Mouse (Mus musculus) gastrocnemius, postnatal 25 days (tissue): ENCODE measurements at regions not wholly inside any gene's neighbourhood (a gene's known extent, or its start where the extent isn't known, plus 50 kb on each side); places are given as distances from the start of the nearest gene placed in this dataset.

ENCODE experiments used
- DNase-seq: peaks from one replicate; pipeline ENCODE4 v3.0.0; 2022

- DNase-seq, result no peak
Observed at GRCm38 (mm10) chr13:31408439-31409122, 147.4 kb upstream of the Foxq1 start.

- DNase-seq, result no peak
Observed at GRCm38 (mm10) chr13:31409123-31409513, 146.8 kb upstream of the Foxq1 start.

GRCm38 (mm10) chr13:31421556-31421955, 134.4 kb upstream of the Foxq1 start:
- DNase-seq, result no peak

DNA sequence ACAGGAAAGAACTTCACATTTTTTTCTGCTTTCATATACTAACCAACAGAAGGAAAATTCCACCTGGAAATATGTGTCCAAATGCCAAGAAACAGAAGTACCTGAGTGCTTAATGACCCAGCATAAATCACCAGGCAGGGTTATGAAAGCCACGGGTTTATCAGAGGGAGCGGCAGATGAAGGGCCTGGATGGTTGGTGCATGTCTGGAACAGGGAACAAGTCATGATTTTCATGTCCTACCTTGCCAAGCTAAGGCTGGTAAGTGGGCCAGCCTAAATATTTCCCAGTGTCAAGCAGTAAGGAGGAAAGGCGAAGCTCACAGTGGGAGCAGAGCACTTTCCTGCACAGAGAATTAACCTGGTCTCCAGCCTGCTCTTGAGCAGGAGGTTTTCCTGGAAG, 132.3 kb upstream of the Foxq1 start:
- DNase-seq, result no peak

DNA sequence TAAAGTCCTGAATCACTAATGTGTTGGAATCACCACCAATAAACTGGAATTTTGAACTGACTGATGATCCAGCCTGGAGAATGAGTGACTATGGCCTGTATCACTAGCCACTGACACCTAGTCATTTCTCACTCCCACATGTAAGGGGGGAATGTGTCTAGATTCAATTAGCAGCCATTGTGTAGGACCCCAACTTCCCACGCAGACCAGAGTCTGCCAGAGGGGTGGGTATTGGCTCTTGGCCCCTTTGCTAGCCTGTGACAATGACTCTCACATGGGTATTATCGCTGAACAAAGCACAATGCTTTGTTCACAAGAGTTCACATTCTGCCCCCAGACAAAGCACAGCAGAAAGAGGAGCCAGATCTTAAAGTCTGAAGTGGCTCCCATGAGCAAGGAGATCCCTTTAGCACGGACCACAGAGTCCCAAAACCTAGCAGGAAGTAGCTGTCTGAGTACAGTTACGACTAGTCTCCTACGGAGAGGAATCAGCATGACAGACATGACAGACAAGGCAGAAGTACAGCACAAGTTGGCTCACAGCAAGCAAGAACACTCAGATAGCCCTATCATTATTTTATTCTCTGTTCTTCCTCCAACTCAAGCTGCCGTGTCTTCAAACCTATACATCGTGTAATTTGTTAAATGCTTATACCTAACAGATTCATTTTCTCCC, 130.0 kb upstream of the Foxq1 start:
- DNase-seq, result no peak

DNA sequence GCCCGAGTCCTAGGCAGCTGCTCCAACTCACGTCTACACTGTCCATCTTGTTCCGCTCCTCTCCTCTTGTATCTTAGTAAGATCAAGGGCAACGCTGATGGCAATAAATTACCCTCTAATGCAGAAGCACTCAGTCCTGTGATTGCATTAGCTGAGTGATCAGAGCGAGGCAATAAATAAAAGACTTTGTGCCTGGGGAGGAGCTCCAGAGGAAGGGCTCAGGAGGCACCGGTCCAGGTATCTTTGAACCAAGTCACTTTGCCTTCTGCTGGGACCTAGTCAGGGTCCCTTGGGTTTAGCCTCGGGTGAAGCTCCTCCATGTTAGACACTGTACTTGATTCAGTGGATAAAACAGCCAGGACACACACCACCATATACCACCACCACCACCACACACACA, 119.5 kb upstream of the Foxq1 start:
- DNase-seq, result no peak

GRCm38 (mm10) chr13:31439761-31440627, 115.9 kb upstream of the Foxq1 start:
- DNase-seq, result no peak

DNA sequence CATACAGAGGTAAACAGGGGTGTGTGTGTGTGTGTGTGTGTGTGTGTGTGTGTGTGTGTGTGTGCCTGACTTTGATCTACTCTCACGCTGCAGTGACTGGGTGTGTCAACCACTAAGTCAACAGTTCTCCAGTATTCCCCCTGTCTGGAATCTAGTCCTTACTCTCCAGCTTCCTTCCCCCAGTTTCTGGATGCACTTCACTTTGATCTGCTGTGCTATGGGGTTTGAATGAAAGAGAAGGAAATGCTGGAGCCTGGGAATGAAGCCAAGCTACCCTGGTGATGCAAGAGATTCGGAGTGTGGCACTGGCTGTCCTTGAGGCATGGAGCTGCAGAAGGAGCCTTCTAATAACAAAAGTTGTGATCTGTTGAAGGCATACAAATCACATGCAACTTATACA, 97.1 kb upstream of the Foxq1 start:
- DNase-seq, result no peak

DNA sequence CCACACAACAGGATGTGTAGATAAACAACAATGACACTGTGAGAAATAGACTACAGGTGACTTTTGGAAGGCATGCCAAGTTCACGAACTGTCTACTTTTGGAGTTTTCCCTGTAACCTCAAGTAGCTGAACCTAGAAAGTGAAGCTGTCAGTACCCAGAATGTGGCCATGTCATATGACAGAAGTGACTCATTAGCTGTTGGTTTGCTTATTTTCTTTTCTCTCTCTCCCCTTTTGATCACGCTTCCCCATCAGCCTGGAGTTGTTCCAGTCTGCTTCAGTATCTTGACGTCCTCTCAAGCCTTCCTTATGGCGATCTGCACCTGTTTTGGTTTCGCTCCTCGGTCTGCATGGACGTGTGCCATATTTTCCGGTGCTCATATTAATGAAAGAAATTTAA, 90.8 kb upstream of the Foxq1 start:
- no peak for DNase-seq

DNA sequence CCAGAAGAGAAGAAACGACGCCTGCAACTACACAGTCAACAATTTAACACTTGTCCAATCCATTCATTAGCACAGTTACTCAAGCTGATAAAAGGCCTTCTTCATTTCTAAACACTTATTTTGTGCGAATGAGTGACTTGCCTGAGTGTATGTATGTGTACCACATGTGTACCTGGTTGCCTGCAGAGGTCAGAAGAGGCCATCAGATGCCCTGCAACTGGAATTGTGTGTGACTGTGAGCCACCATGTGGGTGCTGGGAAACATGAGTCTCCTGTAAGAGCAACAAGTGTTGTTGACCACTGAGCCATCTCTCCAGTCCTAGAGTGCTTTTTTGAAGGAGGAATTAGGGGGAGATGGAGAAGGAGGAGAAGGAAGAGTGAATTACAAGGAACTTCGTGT, 90.2 kb upstream of the Foxq1 start:
- DNase-seq, result no peak

GRCm38 (mm10) chr13:31468131-31468530, 87.8 kb upstream of the Foxq1 start:
- DNase-seq, result no peak

- DNase-seq, result no peak
Observed at GRCm38 (mm10) chr13:31468983-31469382, 87.0 kb upstream of the Foxq1 start.

DNA sequence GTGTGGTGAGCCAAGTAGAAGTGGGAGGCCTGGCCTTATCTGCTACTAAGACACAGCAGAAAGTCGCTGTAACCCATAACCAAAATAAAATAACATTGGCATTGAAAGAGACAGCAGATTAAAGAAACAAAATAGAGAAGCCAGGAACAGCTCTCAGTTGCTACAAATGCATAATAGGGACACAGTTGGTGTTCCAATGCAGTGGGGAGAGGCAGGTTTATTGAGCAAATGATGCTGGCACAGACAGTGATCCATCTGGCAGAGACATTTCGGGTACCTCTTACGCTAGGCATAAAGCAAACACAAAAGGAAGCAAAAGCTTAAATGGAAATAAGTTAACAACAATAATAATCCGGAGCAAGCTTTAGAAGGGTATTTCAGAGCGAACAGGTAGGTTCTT, 83.6 kb upstream of the Foxq1 start:
- DNase-seq, result no peak

DNA sequence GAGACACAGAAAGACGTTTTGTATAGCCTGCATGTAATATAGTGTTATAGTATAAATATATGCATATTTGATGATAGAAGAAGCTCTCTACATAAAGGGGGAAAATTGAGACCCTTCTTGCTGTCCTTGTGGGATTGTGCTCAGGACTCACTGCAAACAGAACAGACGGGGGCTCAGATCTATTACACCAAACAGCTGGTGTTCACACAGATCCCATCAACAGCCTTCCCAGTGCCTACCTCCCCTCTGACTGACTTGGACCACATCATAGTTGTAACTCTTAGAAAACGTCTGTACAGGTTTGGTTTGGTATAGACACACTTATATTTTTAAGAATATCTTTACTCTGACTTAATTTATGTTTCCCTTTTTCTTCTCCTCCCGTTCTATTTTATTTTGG, 83.1 kb upstream of the Foxq1 start:
- no peak for DNase-seq

DNA sequence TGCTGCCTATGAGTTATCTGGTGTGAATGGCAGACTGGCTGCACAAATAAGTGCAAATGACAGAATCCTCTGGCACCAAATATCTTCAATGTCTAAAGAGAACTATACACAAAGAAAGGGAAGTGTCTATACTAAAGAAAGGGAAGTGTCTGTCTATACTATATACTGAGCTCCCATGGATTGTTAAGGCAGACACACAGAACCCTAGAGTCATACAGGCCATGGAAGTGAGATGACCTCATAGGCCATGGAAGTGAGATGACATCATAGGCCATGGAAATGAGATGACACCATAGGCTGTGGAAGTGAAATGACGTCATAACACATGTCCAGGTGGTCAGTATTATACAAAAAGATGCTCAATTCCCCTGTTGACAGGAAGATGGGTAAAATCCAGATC, 82.7 kb upstream of the Foxq1 start:
- DNase-seq, result no peak

- DNase-seq, result no peak
Observed at GRCm38 (mm10) chr13:31475845-31476244, 80.1 kb upstream of the Foxq1 start.

- no peak for DNase-seq
Observed at GRCm38 (mm10) chr13:31477171-31477867, 78.6 kb upstream of the Foxq1 start.

- no peak for DNase-seq
Observed at GRCm38 (mm10) chr13:31481105-31481844, 74.7 kb upstream of the Foxq1 start.

DNA sequence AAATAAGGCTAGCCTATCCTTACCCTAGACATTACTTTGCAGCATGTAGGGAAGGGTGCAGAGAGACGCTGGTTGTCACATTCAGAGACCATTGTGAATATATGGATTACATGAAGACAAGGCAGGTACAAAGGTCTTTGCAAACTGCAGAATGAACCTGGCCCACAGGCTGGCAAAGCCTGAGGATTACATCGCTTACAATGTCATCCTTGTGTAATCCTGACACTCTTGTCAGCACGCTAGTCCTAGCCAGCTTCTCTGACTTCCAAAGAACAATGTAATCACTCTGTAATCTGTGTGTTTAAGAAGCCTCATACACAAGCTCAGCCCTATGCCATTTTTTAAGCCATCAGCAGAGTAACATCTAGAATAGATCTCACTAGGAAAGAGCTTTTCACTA, 69.6 kb upstream of the Foxq1 start:
- DNase-seq, result no peak

- DNase-seq, result no peak
Observed at GRCm38 (mm10) chr13:31488186-31488585, 67.7 kb upstream of the Foxq1 start.

- DNase-seq, result no peak
Observed at GRCm38 (mm10) chr13:31503191-31503590, 52.7 kb upstream of the Foxq1 start.

- DNase-seq, result no peak
Observed at GRCm38 (mm10) chr13:31503832-31504231, 52.1 kb upstream of the Foxq1 start.
